Mouse (Mus musculus): Measurements from ENCODE around the gene Mettl16. TPM values are rescaled to one million over a fixed set of nuclear protein-coding genes. Genes with fewer than 3 reads are reported as not detected.
A peak's percentile ranks its signal among the peaks of the same experiment; 100 is the strongest.

Gene Mettl16
- total RNA-seq (2014; rRNA removed; ENCODE audit: low replicate concordance) = 3.6 and 5.2 TPM in 2 replicates
- 12.7 and 16.2 TPM in 2 replicates for polyA plus RNA-seq (2015; fragmentation: Nextera tagmentation; extraction: Ambion mirVana)

- Histone ChIP-seq H3K4me1 (ENCODE audit: control insufficient read depth, insufficient read depth) (peaks cover 11% of the 10 kb centered on the region), H3K9ac (replicated peaks; ENCODE audit: low read depth, low read length) (peak within 1 kb of the TSS; percentile 67)
These were observed at the start of gene Mettl16 for GRCm38 (mm10) chr11:74770595-74771207. Mettl16 (plus strand) TSS chr11:74770830.

GRCm38 (mm10) chr11:74721141-74721540 lies 49.5 kb upstream of the Mettl16 start:
- Histone ChIP-seq H3K27ac (ENCODE audit: low read depth) (no peak overlapping the region; the same call in 1 of the 2 replicates), H3K9ac (replicated peaks; ENCODE audit: low read depth, low read length) (no peak overlapping the region), H3K27me3 (ENCODE audit: control insufficient read depth, insufficient read depth, low read length) (no peaks in the 10 kb centered on the region), H3K9me3 (replicated peaks; ENCODE audit: control insufficient read depth, low read length) (no peaks in the 10 kb centered on the region), H3K4me2 (ENCODE audit: low read depth, low read length) (peak overlapping the region; percentile 40), H3K4me1 (ENCODE audit: control insufficient read depth, insufficient read depth) (peaks cover 29% of the 10 kb centered on the region), H3K36me3 (replicated peaks; ENCODE audit: control insufficient read depth, insufficient read depth, low read length) (no peaks in the 10 kb centered on the region), H3K4me3 (ENCODE audit: low read depth, low read length) (no peak overlapping the region; the same call in 1 of the 2 replicates)
- DNase-seq (ENCODE audit: low spot score) (no peak), ATAC-seq (ENCODE audit: insufficient read depth, low read depth) (no peak)
- WGBS = 25% methylated on average over 2 of the region's 2 CpGs
- TF ChIP-seq CTCF (IDR thresholded peaks at IDR 0.05; ENCODE audit: low read depth) (no peak), EP300 (IDR thresholded peaks at IDR 0.05; ENCODE audit: low read depth) (no peak)

More at GRCm38 (mm10) chr11:74770595-74771207, at the start of gene Mettl16:
- H3K36me3 ChIP-seq (replicated peaks; ENCODE audit: control insufficient read depth, insufficient read depth, low read length) = peaks cover 22% of the 10 kb centered on the region
- WGBS = under 1% methylated on average over 43 of the region's 43 CpGs
- peak; percentile 93 for ATAC-seq (ENCODE audit: insufficient read depth, low read depth)
- no peaks in the 10 kb centered on the region for H3K9me3 ChIP-seq (replicated peaks; ENCODE audit: control insufficient read depth, low read length)
- peak within 1 kb of the TSS; percentile 90 for H3K27ac ChIP-seq (ENCODE audit: low read depth)
- TF ChIP-seq CTCF (IDR thresholded peaks at IDR 0.05; ENCODE audit: low read depth) (no peak), EP300 (IDR thresholded peaks at IDR 0.05; ENCODE audit: low read depth) (peak; percentile 69)
- H3K4me3 ChIP-seq (ENCODE audit: low read depth, low read length) = peak within 1 kb of the TSS; percentile 74
- H3K4me2 ChIP-seq (ENCODE audit: low read depth, low read length) = peak within 1 kb of the TSS; percentile 71
- peak; percentile 99 for DNase-seq (ENCODE audit: low spot score)
- no peaks in the 10 kb centered on the region for H3K27me3 ChIP-seq (ENCODE audit: control insufficient read depth, insufficient read depth, low read length)

GRCm38 (mm10) chr11:74721971-74722370 lies 48.7 kb upstream of the Mettl16 start:
- ATAC-seq (ENCODE audit: insufficient read depth, low read depth) (no peak), DNase-seq (ENCODE audit: low spot score) (no peak)
- Histone ChIP-seq H3K4me2 (ENCODE audit: low read depth, low read length) (peak overlapping the region; percentile 80), H3K4me1 (ENCODE audit: control insufficient read depth, insufficient read depth) (peaks cover 21% of the 10 kb centered on the region), H3K36me3 (replicated peaks; ENCODE audit: control insufficient read depth, insufficient read depth, low read length) (no peaks in the 10 kb centered on the region), H3K4me3 (ENCODE audit: low read depth, low read length) (peak overlapping the region; percentile 98), H3K27me3 (ENCODE audit: control insufficient read depth, insufficient read depth, low read length) (no peaks in the 10 kb centered on the region), H3K27ac (ENCODE audit: low read depth) (no peak overlapping the region), H3K9me3 (replicated peaks; ENCODE audit: control insufficient read depth, low read length) (no peaks in the 10 kb centered on the region), H3K9ac (replicated peaks; ENCODE audit: low read depth, low read length) (peak overlapping the region; percentile 96)
- TF ChIP-seq EP300 (IDR thresholded peaks at IDR 0.05; ENCODE audit: low read depth) (no peak), CTCF (IDR thresholded peaks at IDR 0.05; ENCODE audit: low read depth) (no peak)
- WGBS = 24% methylated on average over 3 of the region's 3 CpGs

GRCm38 (mm10) chr11:74723357-74724234 lies 47.0 kb upstream of the Mettl16 start:
- no peaks in the 10 kb centered on the region for H3K9me3 ChIP-seq (replicated peaks; ENCODE audit: control insufficient read depth, low read length)
- peak overlapping the region; percentile 80 for H3K4me2 ChIP-seq (ENCODE audit: low read depth, low read length)
- peak; percentile 79 for DNase-seq (ENCODE audit: low spot score)
- peak overlapping the region; percentile 99 for H3K27ac ChIP-seq (ENCODE audit: low read depth)
- no peaks in the 10 kb centered on the region for H3K36me3 ChIP-seq (replicated peaks; ENCODE audit: control insufficient read depth, insufficient read depth, low read length)
- peak overlapping the region; percentile 98 for H3K4me3 ChIP-seq (ENCODE audit: low read depth, low read length)
- under 1% methylated on average over 32 of the region's 75 CpGs for WGBS
- H3K9ac ChIP-seq (replicated peaks; ENCODE audit: low read depth, low read length) = peak overlapping the region; percentile 96
- peaks cover 20% of the 10 kb centered on the region for H3K4me1 ChIP-seq (ENCODE audit: control insufficient read depth, insufficient read depth)
- TF ChIP-seq EP300 (IDR thresholded peaks at IDR 0.05; ENCODE audit: low read depth) (no peak), CTCF (IDR thresholded peaks at IDR 0.05; ENCODE audit: low read depth) (no peak)
- peak; percentile 80 for ATAC-seq (ENCODE audit: insufficient read depth, low read depth)
- H3K27me3 ChIP-seq (ENCODE audit: control insufficient read depth, insufficient read depth, low read length) = no peaks in the 10 kb centered on the region

GRCm38 (mm10) chr11:74724235-74724791 lies 46.3 kb upstream of the Mettl16 start, which contains the start of gene Pafah1b1:
Pafah1b1 (minus strand) TSS chr11:74724670.
- H3K9ac ChIP-seq (replicated peaks; ENCODE audit: low read depth, low read length) = peak within 1 kb of the TSS; percentile 96
- peak within 1 kb of the TSS; percentile 98 for H3K4me3 ChIP-seq (ENCODE audit: low read depth, low read length)
- peaks cover 20% of the 10 kb centered on the region for H3K4me1 ChIP-seq (ENCODE audit: control insufficient read depth, insufficient read depth)
- H3K4me2 ChIP-seq (ENCODE audit: low read depth, low read length) = peak within 1 kb of the TSS; percentile 80
- H3K36me3 ChIP-seq (replicated peaks; ENCODE audit: control insufficient read depth, insufficient read depth, low read length) = no peaks in the 10 kb centered on the region
- H3K27ac ChIP-seq (ENCODE audit: low read depth) = peak within 1 kb of the TSS; percentile 99
- no peaks in the 10 kb centered on the region for H3K27me3 ChIP-seq (ENCODE audit: control insufficient read depth, insufficient read depth, low read length)
- DNase-seq (ENCODE audit: low spot score) = peak; percentile 94
- under 1% methylated on average over 44 of the region's 56 CpGs for WGBS
- peak; percentile 22; the same call in 1 of the 2 replicates for TF ChIP-seq CTCF (IDR thresholded peaks at IDR 0.05; ENCODE audit: low read depth)
- TF ChIP-seq EP300 (IDR thresholded peaks at IDR 0.05; ENCODE audit: low read depth) = no peak
- ATAC-seq (ENCODE audit: insufficient read depth, low read depth) = peak; percentile 97
- no peaks in the 10 kb centered on the region for H3K9me3 ChIP-seq (replicated peaks; ENCODE audit: control insufficient read depth, low read length)
